Mouse (Mus musculus): Measurements from ENCODE around the gene Ankmy2. TPM values are rescaled to one million over a fixed set of nuclear protein-coding genes. Genes with fewer than 3 reads are reported as not detected.

Gene Ankmy2
- polyA plus RNA-seq, 1 experiment from 2014 or later: 30.9 TPM

Other genes with a start within 250 kb of the Ankmy2 start
- gene Agr3, start 231.5 kb upstream of the Ankmy2 start, polyA plus RNA-seq (2014; fragmentation: Nextera tagmentation; extraction: Ambion mirVana): not detected in 2 replicates
- gene Agr2, start 164.2 kb upstream of the Ankmy2 start, polyA plus RNA-seq (2014; fragmentation: Nextera tagmentation; extraction: Ambion mirVana): not detected in 2 replicates
- gene Tspan13, start 114.6 kb upstream of the Ankmy2 start, polyA plus RNA-seq (2014; fragmentation: Nextera tagmentation; extraction: Ambion mirVana): 182 and 213 TPM in 2 replicates
- 292 and 312 TPM in 2 replicates for gene Bzw2, start 966 bp downstream of the Ankmy2 start, polyA plus RNA-seq (2014; fragmentation: Nextera tagmentation; extraction: Ambion mirVana)
- not detected in 2 replicates for gene Lrrc72, start 96.3 kb downstream of the Ankmy2 start, polyA plus RNA-seq (2014; fragmentation: Nextera tagmentation; extraction: Ambion mirVana)
- gene Sostdc1, start 157.0 kb downstream of the Ankmy2 start, polyA plus RNA-seq (2014; fragmentation: Nextera tagmentation; extraction: Ambion mirVana): 6.4 and 6.6 TPM in 2 replicates
- 12.3 and 12.9 TPM in 2 replicates for gene Ispd, start 224.3 kb downstream of the Ankmy2 start, polyA plus RNA-seq (2014; fragmentation: Nextera tagmentation; extraction: Ambion mirVana)
- gene D630036H23Rik, start 225.1 kb downstream of the Ankmy2 start, polyA plus RNA-seq (2014; fragmentation: Nextera tagmentation; extraction: Ambion mirVana): 1.1 and 1.7 TPM in 2 replicates